Mouse (Mus musculus) forebrain, embryonic 14.5 days (tissue): Measurements from ENCODE around the gene Fam181a. TPM values are rescaled to one million over a fixed set of nuclear protein-coding genes. Genes with fewer than 3 reads are reported as not detected.

Source experiments
- ATAC-seq: fragments of 200-750 bp; cut with Nextera tagmentation; 2 replicates; pipeline ENCODE4 v1.8.0; 2017; ENCODE audit warnings: mild to moderate bottlenecking, moderate library complexity
- DNase-seq: peaks from one replicate; pipeline ENCODE4 v3.0.0-alpha.2; 2015; ENCODE audit warnings: low spot score
- H3K27ac ChIP-seq: fragments of 300-500 bp; sonication (generic); 2 replicates; pipeline ENCODE4 v1.5.1; 2014; ENCODE audit warnings: low read depth, mild to moderate bottlenecking, control low read depth, low read length, moderate library complexity
- H3K27me3 ChIP-seq: fragments of 300-500 bp; sonication (generic); replicated peaks from 2 replicates; pipeline ENCODE4 v1.6.1; 2014; ENCODE audit warnings: low read length, control low read depth, mixed read lengths; ENCODE audit not compliant: control insufficient read depth, insufficient read depth
- H3K36me3 ChIP-seq: fragments of 300-500 bp; sonication (generic); 2 replicates; pipeline ENCODE4 v1.6.1; 2014; ENCODE audit warnings: low read length, control low read depth; ENCODE audit not compliant: control insufficient read depth, insufficient read depth
- H3K4me1 ChIP-seq: fragments of 300-500 bp; sonication (generic); 2 replicates; pipeline ENCODE4 v1.6.1; 2014; ENCODE audit warnings: antibody characterized with exemption, low read length, control low read depth; ENCODE audit not compliant: control insufficient read depth, insufficient read depth
- H3K4me2 ChIP-seq: fragments of 300-500 bp; sonication (generic); 2 replicates; pipeline ENCODE4 v1.6.1; 2014; ENCODE audit warnings: mild to moderate bottlenecking, control low read depth, low read length
- H3K4me3 ChIP-seq: fragments of 300-500 bp; sonication (generic); 2 replicates; pipeline ENCODE4 v1.5.1; 2014; ENCODE audit warnings: low read depth, low read length, control low read depth
- H3K9ac ChIP-seq: fragments of 300-500 bp; sonication (generic); 2 replicates; pipeline ENCODE4 v1.6.1; 2014; ENCODE audit warnings: mild to moderate bottlenecking, low read length, control low read depth, moderate library complexity
- H3K9me3 ChIP-seq: fragments of 300-500 bp; sonication (generic); replicated peaks from 2 replicates; pipeline ENCODE4 v1.6.1; 2016; ENCODE audit warnings: low read length, control low read depth, mixed read lengths; ENCODE audit not compliant: control insufficient read depth
- WGBS: fragments of 180-500 bp; shearing (Covaris S2); extraction: QIAGEN DNeasy Blood & Tissue Kit; methylation state at CpG from one replicate; pipeline ENCODE4 v1.1.7; 2014; 5-methylcytosine and 5-hydroxymethylcytosine counted together
- polyA plus RNA-seq: library from polyadenylated mRNA; unstranded; fragments of >200 nt; fragmentation: Nextera tagmentation; extraction: Ambion mirVana; gene quantifications from 2 replicates; pipeline ENCODE4 v1.2.1, GENCODE M21; 2014

Gene Fam181a
- polyA plus RNA-seq, 1 experiment from 2014 or later, result 5.5 TPM

DNA sequence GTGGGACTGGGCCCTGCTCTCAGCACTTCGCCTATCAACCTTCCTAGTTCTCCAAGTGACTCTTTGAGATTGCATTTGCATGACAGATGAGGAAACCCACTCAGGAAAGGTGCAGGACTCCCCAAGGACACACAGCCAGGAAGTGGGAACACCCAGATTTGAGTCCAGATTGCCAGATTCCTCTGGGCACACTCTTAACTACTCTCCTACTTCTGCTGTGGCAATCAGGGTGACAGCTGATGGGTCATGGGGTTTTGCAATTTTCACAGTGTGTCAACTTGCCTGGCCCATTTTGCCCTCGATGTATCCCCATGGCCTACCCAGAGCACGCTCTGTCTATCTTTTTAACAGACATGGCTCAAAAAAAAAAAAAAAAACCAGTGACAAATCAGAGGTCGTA is 15.8 kb downstream of the Fam181a start:
- H3K9ac ChIP-seq, result no peak overlapping the region
- no peak overlapping the region for H3K4me3 ChIP-seq
- H3K36me3 ChIP-seq, result no peaks in the 10 kb centered on the region
- H3K27ac ChIP-seq, result no peak overlapping the region
- no peaks in the 10 kb centered on the region for H3K9me3 ChIP-seq
- H3K4me1 ChIP-seq, result no peaks in the 10 kb centered on the region
- 79% methylated on average over 4 of the region's 4 CpGs for WGBS
- no peak overlapping the region for H3K4me2 ChIP-seq
- H3K27me3 ChIP-seq, result 0 out of 2 replicates have a peak, but pooled peaks cover 4% of the 10 kb centered on the region
- no peak for ATAC-seq
- DNase-seq, result no peak

DNA sequence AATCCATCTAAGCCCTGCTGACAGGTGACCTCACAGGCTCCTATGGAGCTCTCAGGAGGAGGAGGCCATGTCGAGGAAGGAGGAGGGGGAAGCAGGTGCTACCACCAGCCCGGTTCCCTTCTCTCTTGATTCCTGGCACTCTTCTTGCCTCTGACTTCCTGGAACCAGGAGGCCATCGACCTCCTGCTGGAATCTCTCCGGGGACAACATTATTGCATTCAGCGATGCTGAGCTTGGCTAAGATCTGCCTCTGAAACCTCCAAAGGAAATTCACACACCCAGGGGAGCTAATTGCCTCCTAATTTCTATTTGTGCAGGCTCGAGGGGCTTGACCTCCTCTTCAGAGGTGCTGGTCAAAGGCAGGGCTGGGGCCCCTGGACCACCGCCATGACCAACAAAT is 16.3 kb downstream of the Fam181a start:
- Histone ChIP-seq H3K4me3 (no peak overlapping the region), H3K36me3 (no peaks in the 10 kb centered on the region), H3K4me1 (no peaks in the 10 kb centered on the region), H3K9ac (no peak overlapping the region), H3K9me3 (no peaks in the 10 kb centered on the region), H3K4me2 (no peak overlapping the region), H3K27ac (no peak overlapping the region), H3K27me3 (0 out of 2 replicates have a peak, but pooled peaks cover 4% of the 10 kb centered on the region)
- 31% methylated on average over 7 of the region's 7 CpGs for WGBS
- no peak for ATAC-seq
- no peak for DNase-seq

DNA sequence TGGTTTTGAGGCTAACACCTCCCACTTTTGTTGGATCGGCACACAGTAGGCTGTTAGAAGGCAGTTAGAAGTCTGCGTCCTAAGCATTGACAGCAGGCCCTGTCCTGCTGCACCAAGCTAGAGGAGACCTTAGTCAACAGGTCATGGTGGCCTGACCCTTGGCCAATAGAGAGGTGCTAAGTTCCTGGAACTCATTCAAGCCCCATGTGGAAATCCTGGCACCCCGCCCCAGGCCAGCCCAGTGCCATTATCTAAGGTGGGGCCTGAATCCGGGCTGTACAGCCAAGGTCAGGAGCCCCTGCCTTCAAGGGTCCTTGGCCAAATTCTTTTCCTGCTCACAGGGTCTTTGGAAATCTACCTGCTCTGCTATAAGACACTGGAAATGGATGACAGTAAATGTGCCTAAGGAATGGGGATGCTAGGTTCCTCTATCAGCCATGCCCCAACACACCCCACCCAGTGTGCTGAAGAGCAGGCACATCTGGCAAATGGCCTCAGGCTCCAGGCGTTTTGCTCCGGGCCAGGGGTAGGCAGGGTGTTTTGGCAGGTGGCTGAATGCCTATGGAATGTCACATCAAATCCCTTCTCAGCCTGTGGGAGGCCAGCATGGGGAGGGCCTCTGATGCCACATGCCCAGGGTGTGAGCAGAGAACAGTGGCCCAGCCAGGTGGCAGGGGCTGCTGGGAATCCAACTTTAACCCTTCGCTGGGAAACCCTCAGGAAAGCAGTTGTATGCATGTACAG is 17.8 kb downstream of the Fam181a start:
- no peaks in the 10 kb centered on the region for H3K4me1 ChIP-seq
- no peak overlapping the region for H3K27ac ChIP-seq
- no peak for DNase-seq
- no peak overlapping the region for H3K4me2 ChIP-seq
- no peak overlapping the region for H3K9ac ChIP-seq
- no peaks in the 10 kb centered on the region for H3K36me3 ChIP-seq
- 65% methylated on average over 7 of the region's 7 CpGs for WGBS
- no peak for ATAC-seq
- 0 out of 2 replicates have a peak, but pooled peaks cover 4% of the 10 kb centered on the region for H3K27me3 ChIP-seq
- no peak overlapping the region for H3K4me3 ChIP-seq
- H3K9me3 ChIP-seq, result no peaks in the 10 kb centered on the region

DNA sequence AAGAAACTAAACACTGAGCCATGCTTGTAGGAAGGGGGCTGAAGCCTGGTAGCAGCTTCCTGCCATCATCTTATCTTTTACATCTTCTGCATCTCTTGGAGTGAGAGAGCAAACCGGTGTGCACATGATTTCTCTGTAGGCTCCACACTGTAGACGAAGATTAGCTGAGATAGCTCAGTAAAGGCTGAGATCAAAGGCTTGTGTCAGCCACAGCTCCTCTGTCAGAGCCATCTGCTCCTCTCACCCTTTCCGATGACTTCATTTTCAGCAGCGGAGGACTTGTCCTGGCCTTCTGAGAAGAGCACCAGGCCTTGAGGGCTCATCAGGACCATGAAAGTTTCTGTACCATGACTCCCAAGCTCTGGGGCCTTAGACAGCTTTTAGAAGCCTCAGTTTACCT is 20.7 kb downstream of the Fam181a start:
- Histone ChIP-seq H3K4me3 (no peak overlapping the region), H3K27me3 (no peaks in the 10 kb centered on the region), H3K36me3 (no peaks in the 10 kb centered on the region), H3K4me2 (no peak overlapping the region), H3K27ac (no peak overlapping the region), H3K9me3 (no peaks in the 10 kb centered on the region), H3K9ac (no peak overlapping the region), H3K4me1 (no peaks in the 10 kb centered on the region)
- ATAC-seq, result no peak
- 77% methylated on average over 4 of the region's 4 CpGs for WGBS
- DNase-seq, result no peak

DNA sequence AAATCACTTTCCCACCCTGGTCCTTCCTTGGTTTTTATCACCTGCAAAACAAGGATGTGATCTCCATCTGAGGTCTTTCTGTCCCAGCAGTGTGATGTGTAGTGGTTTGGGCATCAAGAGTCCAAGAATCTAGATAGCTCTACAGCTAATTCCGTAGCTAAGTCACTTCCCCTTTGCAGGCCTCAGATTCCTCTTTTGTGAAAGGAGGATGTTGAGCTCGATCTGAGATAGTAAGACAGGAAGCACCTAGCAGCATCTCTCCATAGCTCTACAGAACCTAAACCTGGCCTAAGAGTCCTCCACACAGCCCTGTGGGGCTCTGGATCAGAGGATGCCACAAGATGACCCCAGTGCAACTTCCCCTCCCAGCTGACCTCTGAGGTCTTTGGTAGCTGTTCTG is 22.1 kb downstream of the Fam181a start:
- DNase-seq (no peak), ATAC-seq (no peak)
- Histone ChIP-seq H3K27ac (no peak overlapping the region), H3K9ac (no peak overlapping the region), H3K4me2 (no peak overlapping the region), H3K9me3 (no peaks in the 10 kb centered on the region), H3K4me1 (no peaks in the 10 kb centered on the region), H3K4me3 (no peak overlapping the region), H3K27me3 (no peaks in the 10 kb centered on the region), H3K36me3 (no peaks in the 10 kb centered on the region)
- 92% methylated on average over 2 of the region's 2 CpGs for WGBS

DNA sequence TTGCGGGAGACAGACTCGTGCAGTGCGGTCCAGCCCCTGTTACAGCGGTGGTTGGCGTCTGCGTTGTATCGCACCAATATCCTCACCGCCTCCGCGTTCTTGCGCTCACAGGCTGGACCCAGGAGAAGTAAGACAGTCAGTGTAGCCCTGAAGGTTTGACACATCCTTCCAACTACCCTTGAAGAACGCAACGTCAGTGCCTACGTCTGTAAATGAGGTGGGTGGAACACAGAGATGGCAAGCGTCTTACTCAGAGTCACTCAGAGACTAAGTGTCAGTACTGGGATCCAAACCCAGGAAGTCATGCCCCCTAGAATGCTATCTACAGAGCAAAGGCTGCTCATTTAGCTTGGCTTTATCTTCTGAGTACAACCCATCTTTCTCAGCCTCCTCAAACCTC is 22.7 kb downstream of the Fam181a start:
- no peak overlapping the region for H3K4me2 ChIP-seq
- WGBS, result 96% methylated on average over 15 of the region's 15 CpGs
- DNase-seq, result no peak

DNA sequence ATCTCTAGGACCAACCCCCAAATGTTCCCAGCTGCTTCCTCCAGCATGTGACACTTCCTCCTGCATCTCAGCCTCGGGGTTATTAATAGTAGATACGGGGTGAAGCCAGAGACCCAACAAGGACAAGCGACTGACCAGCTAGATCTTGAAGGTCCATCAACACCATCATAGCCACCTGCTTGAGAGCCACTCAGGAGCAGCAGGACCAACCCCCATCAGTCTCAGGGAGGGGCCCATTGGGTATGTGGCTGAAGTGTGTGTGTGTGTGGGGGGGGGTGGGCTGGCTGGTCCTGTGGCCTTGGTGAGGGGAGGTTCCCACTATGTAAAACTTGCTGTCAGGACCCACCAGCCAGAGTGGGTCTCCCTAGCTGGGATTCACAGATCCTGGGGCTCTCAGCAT is 26.0 kb downstream of the Fam181a start:
- Histone ChIP-seq H3K4me2 (no peak overlapping the region), H3K9ac (no peak overlapping the region), H3K36me3 (no peaks in the 10 kb centered on the region), H3K9me3 (no peaks in the 10 kb centered on the region), H3K4me1 (no peaks in the 10 kb centered on the region), H3K27me3 (no peaks in the 10 kb centered on the region), H3K4me3 (no peak overlapping the region), H3K27ac (no peak overlapping the region)
- WGBS, result 85% methylated on average over 3 of the region's 3 CpGs
- no peak for ATAC-seq
- DNase-seq, result no peak

More for the DNA sequence above, 22.7 kb downstream of the Fam181a start:
- Histone ChIP-seq H3K36me3 (no peaks in the 10 kb centered on the region), H3K27me3 (no peaks in the 10 kb centered on the region), H3K9me3 (no peaks in the 10 kb centered on the region), H3K4me1 (no peaks in the 10 kb centered on the region), H3K9ac (no peak overlapping the region), H3K4me3 (no peak overlapping the region), H3K27ac (no peak overlapping the region)
- no peak for ATAC-seq

DNA sequence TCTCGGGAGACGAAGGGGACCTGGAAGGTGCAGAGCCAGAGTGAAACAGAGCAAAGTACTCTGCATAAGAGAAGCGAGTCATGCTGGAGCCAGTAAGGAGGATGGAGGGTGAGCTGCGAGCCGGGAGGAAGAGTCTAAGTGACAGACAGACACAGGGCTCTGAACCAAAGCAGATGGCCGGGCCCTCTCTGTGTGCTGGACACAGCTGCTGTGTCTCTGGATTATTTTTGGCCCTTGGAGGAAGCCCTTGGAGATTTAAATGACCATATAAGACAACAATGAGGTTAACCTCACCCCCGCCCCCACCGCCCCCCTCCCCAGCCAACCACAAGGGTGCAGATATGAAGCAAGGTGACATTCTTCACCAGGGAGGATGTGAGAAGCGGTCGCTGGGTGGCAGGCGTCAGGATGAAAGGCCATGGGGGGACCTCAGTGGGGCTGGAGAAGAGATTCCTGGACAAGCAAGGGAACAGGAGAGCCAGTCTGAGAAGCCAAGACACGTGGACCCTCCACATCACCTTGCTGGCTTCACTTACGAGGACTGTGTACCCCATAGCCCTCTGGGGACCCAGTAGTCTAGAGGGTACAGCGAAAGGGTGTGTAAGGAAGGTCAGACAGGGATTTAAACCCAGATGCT is 27.5 kb downstream of the Fam181a start:
- H3K4me1 ChIP-seq, result no peaks in the 10 kb centered on the region
- ATAC-seq, result no peak
- H3K4me2 ChIP-seq, result no peak overlapping the region
- H3K27ac ChIP-seq, result no peak overlapping the region
- H3K27me3 ChIP-seq, result no peaks in the 10 kb centered on the region
- DNase-seq, result no peak
- 80% methylated on average over 14 of the region's 14 CpGs for WGBS
- H3K36me3 ChIP-seq, result no peaks in the 10 kb centered on the region
- H3K9ac ChIP-seq, result no peak overlapping the region
- no peaks in the 10 kb centered on the region for H3K9me3 ChIP-seq
- no peak overlapping the region for H3K4me3 ChIP-seq

DNA sequence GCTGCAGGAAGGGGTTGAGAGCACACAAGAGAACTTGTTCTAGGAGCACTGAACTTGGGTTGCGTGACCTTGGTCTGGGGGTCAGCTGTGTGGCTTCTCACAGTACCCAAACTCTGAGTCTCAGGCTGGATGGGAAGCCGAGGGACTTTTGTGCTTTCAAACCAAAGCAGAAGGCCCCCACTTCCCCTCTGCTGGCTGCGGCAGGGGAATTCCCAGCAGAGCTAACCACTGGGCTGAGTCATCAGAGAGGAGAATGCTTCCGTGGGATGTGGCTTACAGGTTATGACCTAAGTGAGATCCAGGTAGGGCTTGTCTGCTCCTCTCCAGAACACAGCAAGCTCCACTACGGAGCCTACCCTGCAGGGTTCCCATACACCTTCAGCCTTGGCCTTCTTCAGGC is 30.4 kb downstream of the Fam181a start:
- H3K36me3 ChIP-seq, result no peaks in the 10 kb centered on the region
- no peak overlapping the region for H3K9ac ChIP-seq
- DNase-seq, result no peak
- H3K4me1 ChIP-seq, result no peaks in the 10 kb centered on the region
- no peak overlapping the region for H3K4me2 ChIP-seq
- no peaks in the 10 kb centered on the region for H3K9me3 ChIP-seq
- no peak for ATAC-seq
- no peaks in the 10 kb centered on the region for H3K27me3 ChIP-seq
- no peak overlapping the region for H3K27ac ChIP-seq
- no peak overlapping the region for H3K4me3 ChIP-seq
- 88% methylated on average over 5 of the region's 5 CpGs for WGBS
